Mouse (Mus musculus): ENCODE results near the gene Abcc6.

GRCm38 (mm10) chr7:45949061-45949460 is 81.0 kb downstream of the Abcc6 start:
- TF ChIP-seq FLI1 (IDR thresholded peaks at IDR 0.05; ENCODE audit: low read length) (no peak), GATA1 (IDR thresholded peaks at IDR 0.05; ENCODE audit: borderline replicate concordance, low read length) (no peak)

All from megakaryocyte, embryonic 14.5 days (primary cell).